Mouse (Mus musculus): Measurements from ENCODE around the gene Gm49339. TPM values are rescaled to one million over a fixed set of nuclear protein-coding genes. Genes with fewer than 3 reads are reported as not detected.
"Not testable (repeated sequence)": the region's sequence is repeated elsewhere in the genome, so short reads cannot be mapped to it uniquely, and the experiment has no call there.

The Gm49339 gene
- polyA plus RNA-seq, 1 experiment from 2014 or later, result not detected

DNA sequence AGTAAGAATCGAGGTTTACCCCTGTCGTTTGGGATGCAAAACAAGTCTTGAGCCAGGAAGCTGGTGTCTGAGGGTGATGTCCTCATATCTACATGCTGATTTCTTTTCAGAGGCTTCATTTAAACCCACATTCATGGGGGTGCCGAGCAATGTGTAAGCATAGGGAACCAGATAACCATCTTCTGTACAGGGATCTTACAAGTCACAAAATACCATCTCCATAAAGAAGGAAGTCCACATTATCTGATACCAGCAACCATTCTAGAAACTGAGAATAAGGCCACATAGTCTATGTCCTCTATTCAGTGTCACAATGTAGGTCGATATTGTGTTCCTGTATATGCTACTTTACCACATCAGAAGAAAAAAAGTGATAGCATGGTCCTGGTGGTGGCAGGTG is 24.0 kb upstream of the Gm49339 start:
- no peaks in the 10 kb centered on the region for H3K27me3 ChIP-seq (ENCODE audit: insufficient read depth, low read length)
- no peak for ATAC-seq (replicated peaks; ENCODE audit: low FRiP score, low read depth)
- no peak overlapping the region for H3K4me3 ChIP-seq (replicated peaks; ENCODE audit: low read depth, low read length)
- no peak overlapping the region for H3K9ac ChIP-seq (ENCODE audit: low read depth, low read length)
- H3K4me1 ChIP-seq (replicated peaks; ENCODE audit: insufficient read depth, low read length), result no peaks in the 10 kb centered on the region
- H3K4me2 ChIP-seq (ENCODE audit: low read length), result no peak overlapping the region
- DNase-seq (ENCODE audit: low spot score), result no peak
- H3K36me3 ChIP-seq (ENCODE audit: insufficient read depth, low read length), result no peaks in the 10 kb centered on the region
- TF ChIP-seq CTCF (IDR thresholded peaks at IDR 0.05; ENCODE audit: low read depth), result no peak
- no peaks in the 10 kb centered on the region for H3K9me3 ChIP-seq (replicated peaks; ENCODE audit: low read length)
- 81% methylated on average over 4 of the region's 4 CpGs for WGBS
- H3K27ac ChIP-seq, result no peak overlapping the region

DNA sequence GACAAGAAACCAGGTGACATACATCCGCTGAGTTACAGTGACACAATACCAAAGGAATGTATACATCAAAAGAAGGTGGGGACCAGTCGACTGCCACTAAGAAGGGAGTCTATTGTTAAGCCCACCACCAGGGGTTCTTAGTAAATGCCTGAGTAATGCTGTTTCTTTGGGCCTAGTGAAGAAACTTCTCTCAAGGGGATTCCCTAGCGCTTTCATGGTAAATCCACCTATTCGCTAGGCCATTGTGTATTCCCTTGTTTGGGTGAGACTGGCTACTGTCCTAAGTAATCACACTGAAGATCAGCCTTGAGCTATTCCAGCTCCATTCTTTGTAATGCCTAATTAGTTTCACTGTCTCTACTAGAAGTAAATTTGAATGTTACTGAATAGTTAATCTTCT is 16.6 kb upstream of the Gm49339 start:
- H3K4me1 ChIP-seq (replicated peaks; ENCODE audit: insufficient read depth, low read length); DNase-seq (ENCODE audit: low spot score); H3K4me3 ChIP-seq (replicated peaks; ENCODE audit: low read depth, low read length); H3K9me3 ChIP-seq (replicated peaks; ENCODE audit: low read length); H3K36me3 ChIP-seq (ENCODE audit: insufficient read depth, low read length); H3K9ac ChIP-seq (ENCODE audit: low read depth, low read length); H3K27ac ChIP-seq; H3K4me2 ChIP-seq (ENCODE audit: low read length); ATAC-seq (replicated peaks; ENCODE audit: low FRiP score, low read depth); H3K27me3 ChIP-seq (ENCODE audit: insufficient read depth, low read length): not testable (repeated sequence)
- 59% methylated on average over 4 of the region's 4 CpGs for WGBS

DNA sequence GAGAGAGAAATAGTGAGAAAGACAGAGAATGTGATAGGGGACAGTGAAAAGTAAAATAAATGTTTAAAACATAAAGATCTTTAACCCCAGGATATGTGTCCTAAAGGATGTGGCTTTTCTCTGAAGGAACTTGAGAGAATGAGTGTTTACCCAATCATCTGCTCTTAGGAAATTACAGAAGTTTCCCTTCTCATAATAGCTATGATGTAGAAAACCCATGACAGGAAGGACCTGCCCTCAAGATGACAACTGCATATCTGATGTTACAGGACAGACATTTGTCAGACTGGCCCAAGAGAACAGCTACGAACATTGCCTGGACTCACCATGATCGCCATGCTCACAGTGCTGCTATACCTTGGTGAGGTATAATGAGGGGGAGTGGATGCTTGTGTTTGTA is 10.3 kb downstream of the Gm49339 start, which contains the start of gene Lilrb4a:
Gene Lilrb4a (plus strand): TSS at position 266 of the 400 bp plus-strand sequence.
- not testable (repeated sequence) for H3K27me3 ChIP-seq (ENCODE audit: insufficient read depth, low read length); ATAC-seq (replicated peaks; ENCODE audit: low FRiP score, low read depth); H3K9me3 ChIP-seq (replicated peaks; ENCODE audit: low read length); H3K27ac ChIP-seq; H3K4me2 ChIP-seq (ENCODE audit: low read length); H3K4me3 ChIP-seq (replicated peaks; ENCODE audit: low read depth, low read length); DNase-seq (ENCODE audit: low spot score); H3K36me3 ChIP-seq (ENCODE audit: insufficient read depth, low read length); H3K4me1 ChIP-seq (replicated peaks; ENCODE audit: insufficient read depth, low read length); H3K9ac ChIP-seq (ENCODE audit: low read depth, low read length)
- WGBS, result no CpG with 5 or more reads among the region's 2 CpGs

DNA sequence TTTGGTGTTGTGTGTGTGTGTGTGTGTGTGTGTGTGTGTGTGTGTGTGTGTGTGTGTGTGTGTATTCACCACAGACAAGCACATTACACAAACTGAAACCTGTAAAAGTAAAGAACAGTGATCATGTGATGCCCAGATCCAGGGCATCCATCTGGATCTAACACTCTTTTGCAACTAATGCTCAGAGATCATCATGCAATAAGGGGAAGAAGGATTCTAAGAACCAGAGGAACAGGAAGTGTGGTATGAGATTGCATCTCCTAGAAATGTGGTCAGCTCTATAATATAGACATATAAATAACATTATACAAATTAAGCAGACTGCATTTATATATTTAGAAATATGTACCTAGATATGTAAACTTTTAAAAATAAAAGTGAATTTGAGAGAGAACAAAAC is 39.6 kb downstream of the Gm49339 start:
- no peaks in the 10 kb centered on the region for H3K27me3 ChIP-seq (ENCODE audit: insufficient read depth, low read length)
- no peak overlapping the region for H3K27ac ChIP-seq
- no peaks in the 10 kb centered on the region for H3K36me3 ChIP-seq (ENCODE audit: insufficient read depth, low read length)
- no peak overlapping the region for H3K4me2 ChIP-seq (ENCODE audit: low read length)
- no peaks in the 10 kb centered on the region for H3K9me3 ChIP-seq (replicated peaks; ENCODE audit: low read length)
- DNase-seq (ENCODE audit: low spot score) (no peak), ATAC-seq (replicated peaks; ENCODE audit: low FRiP score, low read depth) (no peak)
- no peak for TF ChIP-seq CTCF (IDR thresholded peaks at IDR 0.05; ENCODE audit: low read depth)
- H3K4me1 ChIP-seq (replicated peaks; ENCODE audit: insufficient read depth, low read length), result no peaks in the 10 kb centered on the region
- H3K9ac ChIP-seq (ENCODE audit: low read depth, low read length), result no peak overlapping the region
- no peak overlapping the region for H3K4me3 ChIP-seq (replicated peaks; ENCODE audit: low read depth, low read length)

DNA sequence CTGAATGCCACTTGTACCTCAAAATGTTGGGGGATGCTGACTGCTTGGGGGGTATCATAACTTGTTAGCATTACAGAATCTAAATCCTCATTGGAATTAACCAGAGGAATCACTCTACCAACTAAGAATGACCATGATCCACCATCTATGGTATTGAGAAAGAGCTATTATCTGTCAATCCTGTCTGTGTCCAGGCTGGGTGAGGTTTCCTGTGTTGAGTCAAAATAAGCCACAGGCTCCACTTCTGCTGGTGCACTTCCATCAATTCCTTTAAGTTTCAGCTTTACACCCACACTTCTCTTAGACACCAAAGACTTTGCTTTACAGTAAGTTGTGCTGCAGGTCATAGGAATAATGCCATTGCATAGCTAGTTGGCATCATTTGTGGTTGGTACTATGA is 41.0 kb downstream of the Gm49339 start:
- H3K4me2 ChIP-seq (ENCODE audit: low read length), result no peak overlapping the region
- no peaks in the 10 kb centered on the region for H3K36me3 ChIP-seq (ENCODE audit: insufficient read depth, low read length)
- TF ChIP-seq CTCF (IDR thresholded peaks at IDR 0.05; ENCODE audit: low read depth), result no peak
- H3K27me3 ChIP-seq (ENCODE audit: insufficient read depth, low read length), result no peaks in the 10 kb centered on the region
- H3K27ac ChIP-seq, result no peak overlapping the region
- H3K4me3 ChIP-seq (replicated peaks; ENCODE audit: low read depth, low read length), result no peak overlapping the region
- no peak for ATAC-seq (replicated peaks; ENCODE audit: low FRiP score, low read depth)
- H3K9ac ChIP-seq (ENCODE audit: low read depth, low read length), result no peak overlapping the region
- H3K4me1 ChIP-seq (replicated peaks; ENCODE audit: insufficient read depth, low read length), result no peaks in the 10 kb centered on the region
- H3K9me3 ChIP-seq (replicated peaks; ENCODE audit: low read length), result no peaks in the 10 kb centered on the region
- no peak for DNase-seq (ENCODE audit: low spot score)

DNA sequence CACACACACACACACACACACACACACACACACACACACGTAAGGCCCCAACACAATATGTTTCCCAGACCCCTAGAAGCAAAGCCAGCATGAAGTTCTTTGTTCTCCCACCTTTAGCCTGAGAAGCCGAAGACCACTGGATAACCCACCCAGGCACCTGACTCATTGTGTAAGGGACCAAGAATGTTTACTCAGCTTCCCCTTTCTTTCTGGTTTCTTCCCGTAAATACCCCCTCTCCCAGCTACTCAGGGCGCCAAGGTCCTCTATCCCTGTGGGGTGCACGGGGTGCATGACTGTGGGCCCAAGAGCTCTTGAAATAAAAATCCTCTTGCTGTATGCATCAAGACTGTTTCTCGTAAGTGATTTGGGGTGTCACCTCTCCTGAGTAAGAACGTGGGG is 45.7 kb downstream of the Gm49339 start:
- H3K36me3 ChIP-seq (ENCODE audit: insufficient read depth, low read length), result no peaks in the 10 kb centered on the region
- H3K4me2 ChIP-seq (ENCODE audit: low read length), result no peak overlapping the region
- DNase-seq (ENCODE audit: low spot score) (no peak), ATAC-seq (replicated peaks; ENCODE audit: low FRiP score, low read depth) (no peak)
- H3K9me3 ChIP-seq (replicated peaks; ENCODE audit: low read length), result no peaks in the 10 kb centered on the region
- no peak for TF ChIP-seq CTCF (IDR thresholded peaks at IDR 0.05; ENCODE audit: low read depth)
- no peaks in the 10 kb centered on the region for H3K27me3 ChIP-seq (ENCODE audit: insufficient read depth, low read length)
- no peak overlapping the region for H3K4me3 ChIP-seq (replicated peaks; ENCODE audit: low read depth, low read length)
- 76% methylated on average over 7 of the region's 7 CpGs for WGBS
- no peak overlapping the region for H3K27ac ChIP-seq
- no peaks in the 10 kb centered on the region for H3K4me1 ChIP-seq (replicated peaks; ENCODE audit: insufficient read depth, low read length)
- no peak overlapping the region for H3K9ac ChIP-seq (ENCODE audit: low read depth, low read length)

DNA sequence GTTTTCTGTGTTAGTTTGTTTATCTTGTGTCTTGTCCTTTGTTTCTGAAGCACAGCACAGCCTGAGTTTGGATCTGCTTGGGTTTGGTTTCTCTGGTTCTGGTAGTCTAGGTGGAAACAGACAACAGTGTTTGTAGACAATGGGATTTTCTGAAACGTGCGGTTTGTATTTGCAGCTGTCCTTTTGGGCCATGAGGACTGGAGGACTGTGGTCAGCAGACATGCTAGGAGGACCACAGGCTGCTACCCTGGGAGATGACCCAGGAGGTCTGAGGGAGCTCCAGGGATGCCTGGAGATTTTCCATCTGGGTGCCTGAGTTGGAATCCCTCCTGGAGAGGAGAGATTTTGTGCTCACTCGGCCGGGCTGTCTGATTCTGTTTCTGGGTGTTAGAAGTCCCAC is 46.2 kb downstream of the Gm49339 start:
- no peak overlapping the region for H3K9ac ChIP-seq (ENCODE audit: low read depth, low read length)
- ATAC-seq (replicated peaks; ENCODE audit: low FRiP score, low read depth) (no peak), DNase-seq (ENCODE audit: low spot score) (no peak)
- H3K27me3 ChIP-seq (ENCODE audit: insufficient read depth, low read length), result no peaks in the 10 kb centered on the region
- TF ChIP-seq CTCF (IDR thresholded peaks at IDR 0.05; ENCODE audit: low read depth), result no peak
- H3K9me3 ChIP-seq (replicated peaks; ENCODE audit: low read length), result no peaks in the 10 kb centered on the region
- no peak overlapping the region for H3K4me3 ChIP-seq (replicated peaks; ENCODE audit: low read depth, low read length)
- no peak overlapping the region for H3K4me2 ChIP-seq (ENCODE audit: low read length)
- no peaks in the 10 kb centered on the region for H3K4me1 ChIP-seq (replicated peaks; ENCODE audit: insufficient read depth, low read length)
- WGBS, result 80% methylated on average over 4 of the region's 4 CpGs
- no peak overlapping the region for H3K27ac ChIP-seq
- no peaks in the 10 kb centered on the region for H3K36me3 ChIP-seq (ENCODE audit: insufficient read depth, low read length)

All from kidney, postnatal 0 days (tissue).